11 mouse cellular contexts compared by ENCODE assay signal in genomic region chr5:106453886-106454321, GRCm38 (mm10). TPM values are rescaled to one million over a fixed set of nuclear protein-coding genes. Genes with fewer than 3 reads are reported as not detected.
A peak's percentile ranks its signal among the peaks of the same experiment; 100 is the strongest.
DNase-seq lines count a peak whose midpoint lies in the region; ATAC-seq and TF ChIP-seq lines count a peak whose summit lies in the region.
"Had no signal": no experiment of that assay in that cellular context is flagged by ENCODE, and none has a peak within 500 bp of the region (broad histone marks: within the 10 kb centered on the region; RNA-seq: fewer than 3 reads in every experiment).

No protein-coding gene starts in this region.

- H3K27me3 ChIP-seq in forebrain, embryonic 13.5 days = peaks cover 94% of the 10 kb centered on the region
- H3K27me3 ChIP-seq in midbrain, embryonic 10.5 days (ENCODE audit: low read depth, poor library complexity, severe bottlenecking) = peaks cover 100% of the 10 kb centered on the region

- no peak overlapping the region for H3K9ac ChIP-seq in ES-E14 (ENCODE audit: insufficient read depth, low read depth, low read length, poor library complexity, severe bottlenecking)
- H3K9ac ChIP-seq in forebrain, embryonic 13.5 days = peak overlapping the region; percentile 49

- no peaks in the 10 kb centered on the region for H3K9me3 ChIP-seq in ES-E14 (ENCODE audit: control insufficient read depth, insufficient read depth, low read depth, low read length)
- H3K9me3 ChIP-seq in forebrain, embryonic 13.5 days (replicated peaks) = no peaks in the 10 kb centered on the region
- no peaks in the 10 kb centered on the region for H3K9me3 ChIP-seq in midbrain, embryonic 10.5 days (replicated peaks)

- in situ Hi-C loops in ES-E14 (cut with MboI; ENCODE audit: low sequenced_read_pairs in 2 of 2, unreplicated experiment in 2 of 2) = loop anchor here (25.0 kb wide), 3 partner anchors 308 to 1258 kb away; partner anchors contain the start of gene Tgfbr3 (in 1 of the 2)

- no peak for ATAC-seq in cerebellum, adult (ENCODE audit: insufficient number of reproducible peaks, low FRiP score, low TSS enrichment)
- ATAC-seq in forebrain, embryonic 13.5 days = no peak

- peak overlapping the region; percentile 26 to 40; a peak in 1 of 4 replicates for H3K4me3 ChIP-seq in ES-E14 (ENCODE audit: insufficient read depth in 1 of 2, low read depth in 1 of 2, low read length in 2 of 2, poor library complexity in 1 of 2, severe bottlenecking in 1 of 2)
- peak overlapping the region; percentile 31 for H3K4me3 ChIP-seq in forebrain, embryonic 13.5 days
- peak overlapping the region; percentile 66 for H3K4me3 ChIP-seq in midbrain, embryonic 10.5 days

- no peak overlapping the region for H3K27ac ChIP-seq in ES-E14 (ENCODE audit: insufficient read depth, low read depth, low read length, poor library complexity, severe bottlenecking)
- H3K27ac ChIP-seq in forebrain, embryonic 13.5 days = peak overlapping the region; percentile 51
- H3K27ac ChIP-seq in midbrain, embryonic 10.5 days (replicated peaks) = peak overlapping the region; percentile 84

- WGBS in forebrain, embryonic 13.5 days = under 1% methylated on average over 13 of the region's 13 CpGs
- under 1% methylated on average over 13 of the region's 13 CpGs for WGBS in midbrain, embryonic 10.5 days

- H3K4me2 ChIP-seq in forebrain, embryonic 13.5 days = peak overlapping the region; percentile 47

- H3K4me1 ChIP-seq in ES-E14 (ENCODE audit: control insufficient read depth in 2 of 2, insufficient read depth in 2 of 2, low read length in 2 of 2, poor library complexity in 1 of 2) = 0 out of 4 replicates have a peak, but pooled peaks cover 0 to 2% of the 10 kb centered on the region in 2 experiments
- peaks cover 33% of the 10 kb centered on the region for H3K4me1 ChIP-seq in forebrain, embryonic 13.5 days
- H3K4me1 ChIP-seq in midbrain, embryonic 10.5 days = peaks cover 60% of the 10 kb centered on the region

- H3K36me3 ChIP-seq in ES-E14 (ENCODE audit: control insufficient read depth, insufficient read depth, low read length, poor library complexity, severe bottlenecking) = no peaks in the 10 kb centered on the region
- no peaks in the 10 kb centered on the region for H3K36me3 ChIP-seq in forebrain, embryonic 13.5 days (ENCODE audit: poor library complexity, severe bottlenecking)
- no peaks in the 10 kb centered on the region; the same call in 1 of the 2 replicates for H3K36me3 ChIP-seq in midbrain, embryonic 10.5 days

- peak; percentile 66 to 68 for DNase-seq in cerebellum, adult 18-20 months
- no peak for DNase-seq in ES-E14 (ENCODE audit: low read depth, low spot score)
- DNase-seq in midbrain, embryonic 10.5 days (ENCODE audit: low spot score) = peak; percentile 63
- no peak for DNase-seq in right cerebral cortex, postnatal 25 days
- DNase-seq in layer of hippocampus, adult 11-12 months (ENCODE audit: low spot score) = no peak
- DNase-seq in spleen, postnatal 14 days (ENCODE audit: low spot score in 2 of 2) = no peak
- DNase-seq: lung, postnatal 36 days; right cerebral cortex, adult 18-20 months had no signal

TF ChIP-seq in ES-E14, 5 proteins besides CTCF, POLR2A, EP300 and RAD21:
- no peak for TF ChIP-seq ZC3H11A (IDR thresholded peaks at IDR 0.05; ENCODE audit: borderline replicate concordance, low read depth, low read length)
- no peak for TF ChIP-seq MAFK (IDR thresholded peaks at IDR 0.05; ENCODE audit: insufficient read depth, low read depth, low read length)

RNA-seq across cellular contexts. Expression of gene Barhl2, which starts 4.1 kb away (rescaled TPM):
- total RNA-seq in ES-E14 (2012; rRNA removed) = not detected in 2 replicates
- 1.8 and 5.5 TPM in 2 replicates for polyA plus RNA-seq in forebrain, embryonic 13.5 days (2015; fragmentation: Nextera tagmentation; extraction: Ambion mirVana)
- polyA plus RNA-seq in midbrain, embryonic 10.5 days (2016; fragmentation: Nextera tagmentation; extraction: Ambion mirVana) = 4.4 and 5.3 TPM in 2 replicates
- total RNA-seq: granulocyte monocyte progenitor cell, adult 5-6 weeks had no signal

Comparison
In these comparisons a context has a peak if more than half of its experiments do, and no peak if none do; other contexts are left out.
1. DNase-seq: peak in cerebellum, adult 18-20 months (2 of 2) and midbrain, embryonic 10.5 days (single experiment); none in ES-E14 (single experiment), right cerebral cortex, postnatal 25 days (single experiment), layer of hippocampus, adult 11-12 months (single experiment) and spleen, postnatal 14 days (0 of 2).
2. Peak in every context shown above with its lines, with median percentiles within 50 percentile points of each other: H3K4me3 ChIP-seq.